Mouse (Mus musculus) megakaryocyte progenitor cell, adult 5-6 weeks (primary cell): ENCODE results near the gene Abca6. TPM values are rescaled to one million over a fixed set of nuclear protein-coding genes. Genes with fewer than 3 reads are reported as not detected.

Experiments
- ATAC-seq: replicated peaks from 2 replicates; pipeline ENCODE4 v1.8.0; 2016; ENCODE audit warnings: mild to moderate bottlenecking, moderate TSS enrichment, inconsistent platforms; ENCODE audit not compliant: poor library complexity
- total RNA-seq, 2 experiments: library from RNA; stranded (forward) in 1 of 2; stranded (reverse) in 1 of 2; fragments of 157-497, 149-512 nt in 1 of 2; fragments of 200-1000 nt in 1 of 2; gene quantifications; 2 replicates each; pipeline versions ENCODE4 v1.2.3 to v1.2.4; 2015 to 2017

Gene Abca6
- total RNA-seq (2015) (1.3 TPM in 1 of 2 replicates, not detected in the other), total RNA-seq (2017) (0.04 and 1.2 TPM in 2 replicates)

- ATAC-seq, result peak; percentile 90
Observed at GRCm38 (mm10) chr11:110251534-110251933, at the start of gene Abca6. TSS of gene Abca6 (minus strand) at chr11:110251776.

- ATAC-seq, result no peak
Observed at GRCm38 (mm10) chr11:110297917-110298533, 46.4 kb upstream of the Abca6 start.

DNA sequence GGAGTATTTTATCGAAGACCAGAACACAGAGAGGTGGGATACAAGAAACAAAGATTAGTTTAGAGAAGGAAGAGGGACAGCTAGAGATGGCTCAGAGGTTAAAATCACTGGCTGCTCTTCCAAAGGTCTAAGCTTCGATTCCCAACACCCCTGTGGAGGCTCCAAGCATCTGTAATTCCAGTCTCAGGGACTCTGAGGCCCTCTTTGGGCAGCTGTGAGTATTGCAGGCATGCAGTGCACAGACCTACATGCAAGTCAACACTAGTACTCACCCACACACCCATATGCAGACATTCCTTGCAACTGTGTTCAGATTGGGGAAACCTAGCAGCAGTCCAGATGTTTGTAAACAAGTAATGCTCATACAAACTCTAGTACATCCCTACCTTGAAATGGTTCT, 39.0 kb upstream of the Abca6 start:
- ATAC-seq, result peak; percentile 50; the same call in 1 of the 2 replicates

GRCm38 (mm10) chr11:110288423-110288822, 36.8 kb upstream of the Abca6 start:
- ATAC-seq, result no peak

GRCm38 (mm10) chr11:110287694-110288093, 36.1 kb upstream of the Abca6 start:
- ATAC-seq, result no peak

DNA sequence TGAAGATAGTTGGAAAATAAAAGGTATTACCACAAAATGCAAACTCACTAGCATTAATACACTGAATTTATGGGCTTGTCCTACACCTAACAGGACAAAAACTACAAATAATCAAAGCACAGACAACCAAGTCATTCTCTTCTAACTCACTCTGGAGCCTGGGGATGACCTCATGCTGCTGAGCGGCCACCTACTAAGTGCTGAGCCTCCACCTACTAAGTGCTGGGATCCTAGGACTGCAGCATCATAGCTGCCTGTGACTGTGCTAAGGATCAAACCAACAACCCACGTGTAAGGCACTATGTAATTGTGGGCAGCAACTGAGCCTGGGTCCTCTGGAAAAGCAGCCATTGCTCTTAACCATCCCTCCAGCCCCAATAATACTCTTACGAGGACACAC, 34.8 kb upstream of the Abca6 start:
- no peak for ATAC-seq

DNA sequence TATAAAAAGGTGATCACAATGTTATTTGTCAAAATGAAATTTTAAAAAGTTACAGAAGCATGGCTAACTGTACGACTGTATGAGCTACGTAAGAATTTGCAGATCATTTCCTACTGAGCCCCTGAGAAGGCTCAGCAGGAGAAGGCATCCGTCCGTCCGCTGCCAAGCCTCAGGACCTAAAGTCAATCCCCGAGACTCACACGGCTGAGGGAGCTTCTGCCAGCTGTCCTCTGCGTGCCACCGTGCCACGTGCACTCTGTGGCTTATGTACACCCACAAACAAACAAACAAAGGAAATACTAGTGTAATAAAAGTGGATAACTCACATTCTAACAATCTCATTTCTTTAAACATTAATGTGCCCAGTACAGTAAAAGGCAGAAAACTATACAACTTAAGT, 33.3 kb upstream of the Abca6 start:
- peak; percentile 77 for ATAC-seq

- ATAC-seq, result peak; percentile 75
Observed at GRCm38 (mm10) chr11:110284185-110284787, 32.7 kb upstream of the Abca6 start.

- no peak for ATAC-seq
Observed at GRCm38 (mm10) chr11:110274794-110275193, 23.2 kb upstream of the Abca6 start.

DNA sequence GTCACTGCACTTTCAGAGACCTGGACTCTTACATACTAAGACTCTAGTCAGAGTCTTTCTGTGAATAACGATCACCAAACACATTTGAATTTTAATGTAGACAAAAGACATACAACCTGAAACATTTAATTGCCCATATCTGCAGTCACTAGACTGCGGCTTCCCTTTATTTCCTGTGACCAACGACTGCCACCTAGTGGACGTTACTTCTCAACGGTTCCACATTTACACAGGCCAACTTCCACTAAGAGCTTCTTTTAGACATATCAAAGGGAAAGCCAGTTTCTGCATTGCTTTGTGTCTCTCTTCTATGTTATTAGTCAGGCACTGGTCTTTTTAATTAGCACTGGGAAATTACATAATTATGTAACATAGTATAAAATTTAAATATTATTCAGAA, 20.2 kb upstream of the Abca6 start:
- ATAC-seq, result peak; percentile 88

DNA sequence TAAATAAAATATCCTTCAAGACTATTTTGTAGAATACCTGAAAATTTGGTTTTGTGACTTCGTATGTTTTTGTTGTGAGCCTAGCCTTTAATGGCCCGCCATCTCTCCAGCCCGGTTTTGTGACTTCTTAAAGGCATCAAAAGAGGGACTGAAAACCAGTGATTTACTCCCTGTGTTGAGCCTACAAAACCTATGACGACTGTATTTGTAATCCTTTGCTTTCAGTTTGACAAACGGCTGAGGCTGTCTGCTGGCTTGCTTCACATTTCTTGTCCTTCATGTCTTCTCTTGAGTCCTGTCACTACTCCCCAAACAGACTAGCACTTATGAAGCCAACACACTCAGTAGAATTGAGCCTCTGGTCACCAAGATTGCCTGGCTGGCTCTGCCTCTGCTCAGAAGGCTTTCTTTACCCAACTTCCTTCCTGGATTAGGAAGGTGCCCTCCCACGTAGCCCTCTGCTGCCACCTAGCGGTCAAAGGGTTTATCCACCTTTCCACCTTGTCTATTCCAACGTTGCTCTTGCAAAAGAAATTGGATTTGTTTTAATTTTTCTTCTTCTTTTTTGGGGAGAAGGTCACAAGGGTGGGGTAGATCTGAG, 16.8 kb upstream of the Abca6 start:
- peak; percentile 97 for ATAC-seq

GRCm38 (mm10) chr11:110267232-110267631, 15.7 kb upstream of the Abca6 start:
- no peak for ATAC-seq

DNA sequence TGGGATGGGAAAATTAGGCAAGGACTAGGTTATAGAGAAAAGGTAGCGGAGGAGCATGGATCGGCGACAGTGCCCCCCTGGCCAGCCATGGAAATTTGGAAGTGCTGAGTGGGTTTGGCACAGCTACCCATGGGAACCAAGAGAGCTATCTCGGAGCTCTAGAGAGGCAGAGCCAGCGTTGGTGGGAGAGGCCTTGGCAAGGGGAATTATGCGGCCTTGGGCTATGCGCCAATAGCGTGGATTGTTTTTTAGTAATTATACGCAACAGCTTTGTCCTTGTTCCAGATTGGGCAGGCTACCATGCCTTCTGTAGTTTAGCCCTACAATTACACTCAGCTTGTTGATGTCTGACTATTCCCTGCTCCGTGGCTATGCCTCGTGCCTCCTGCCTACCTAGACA, 15.2 kb upstream of the Abca6 start:
- no peak for ATAC-seq

DNA sequence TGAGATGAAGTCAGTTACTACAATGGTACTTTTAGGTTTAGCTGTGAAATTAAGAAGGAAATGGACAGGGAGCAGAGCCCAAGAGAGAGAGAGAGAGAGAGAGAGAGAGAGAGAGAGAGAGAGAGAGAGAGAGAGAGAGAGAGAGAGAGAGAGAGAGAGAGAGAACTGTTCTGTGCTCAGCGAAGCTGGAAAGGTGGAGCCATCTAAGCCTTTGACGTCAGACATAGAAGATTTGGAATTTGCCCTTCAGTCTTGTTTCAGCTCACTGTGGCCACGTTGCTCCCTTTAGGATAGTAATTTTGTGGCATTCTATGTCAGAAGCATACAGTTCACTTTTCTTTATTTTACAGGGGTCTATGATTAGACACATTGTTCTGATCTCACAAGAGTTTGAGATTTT, 10.3 kb upstream of the Abca6 start:
- no peak for ATAC-seq

- no peak for ATAC-seq
Observed at GRCm38 (mm10) chr11:110257911-110258310, 6.3 kb upstream of the Abca6 start.

DNA sequence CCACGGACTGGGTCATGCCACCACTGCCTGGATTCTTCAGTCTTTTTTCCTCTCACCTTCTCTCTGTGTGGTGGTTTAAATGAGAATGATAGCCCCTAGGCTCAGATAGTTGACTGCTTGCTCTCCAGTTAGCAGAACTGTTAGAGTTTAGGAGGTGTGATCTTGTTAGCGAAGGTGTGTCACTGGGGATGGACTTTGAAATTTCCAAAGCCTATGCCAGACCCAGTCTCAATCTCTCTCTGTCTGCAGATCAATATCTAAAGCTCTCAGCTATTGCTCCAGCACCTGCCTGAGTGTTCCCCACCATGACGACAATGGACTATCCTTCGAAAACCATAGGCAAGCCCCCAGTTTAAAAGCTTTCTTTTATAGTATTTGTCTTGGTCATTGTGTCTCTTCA, 5.5 kb upstream of the Abca6 start:
- ATAC-seq, result no peak

DNA sequence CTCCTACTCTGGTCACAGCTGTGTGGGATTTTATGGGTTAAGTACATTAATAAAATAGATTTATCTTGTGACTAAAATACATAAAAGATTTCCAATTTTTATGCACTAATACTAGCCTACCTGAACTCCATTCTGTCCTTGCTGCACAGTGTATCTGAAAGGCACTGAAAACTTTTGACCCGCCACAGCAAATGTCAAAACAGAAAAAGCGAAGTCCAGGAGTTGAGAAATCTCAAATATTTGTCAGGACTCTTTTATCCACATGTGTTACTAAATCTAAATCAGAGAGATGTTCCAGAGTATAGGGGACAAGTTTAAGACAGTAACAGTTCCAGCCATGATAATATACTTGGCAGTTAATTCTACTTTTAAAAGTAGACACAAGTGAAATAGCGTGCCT, 680 bp upstream of the Abca6 start:
- no peak for ATAC-seq

DNA sequence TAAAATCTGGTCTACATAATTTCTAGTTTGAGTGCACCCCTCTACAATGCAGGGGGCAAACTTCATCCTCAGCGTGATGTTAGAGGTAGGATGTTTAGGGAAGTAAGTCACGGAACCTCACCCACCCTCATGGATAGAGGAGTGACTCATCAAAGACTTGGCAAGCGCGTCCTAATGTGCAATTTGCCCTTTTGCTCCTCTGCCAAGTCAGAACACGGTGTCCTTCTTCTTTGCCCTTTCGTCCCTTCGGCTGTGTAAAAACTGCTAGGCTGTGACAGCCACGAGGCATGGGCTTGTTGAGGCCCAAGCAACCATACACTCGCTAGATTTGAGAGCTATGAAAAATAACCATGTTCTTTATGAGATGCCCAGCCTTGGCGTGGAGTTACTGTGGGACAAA, 6.8 kb downstream of the Abca6 start:
- ATAC-seq, result no peak

DNA sequence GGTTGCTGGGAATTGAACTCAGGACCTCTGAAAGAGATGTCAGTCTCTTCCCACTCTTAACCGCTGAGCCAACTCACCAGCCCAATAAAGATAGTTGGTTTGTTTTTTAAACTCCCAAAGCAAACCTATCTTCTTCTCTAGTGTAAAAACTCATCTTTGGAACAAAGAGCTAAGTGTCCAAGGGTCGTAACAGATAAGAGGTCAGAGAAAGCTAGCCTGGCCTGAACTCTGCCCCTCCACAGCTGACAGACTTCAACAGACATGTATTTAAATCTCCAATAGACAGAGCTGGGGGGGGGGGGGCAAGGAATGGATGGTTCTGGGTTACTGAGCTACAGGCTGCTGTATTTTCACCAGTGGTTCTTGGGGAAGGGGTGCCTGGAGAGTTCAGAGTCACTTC, 14.1 kb downstream of the Abca6 start:
- ATAC-seq, result 0 out of 2 replicates have a peak, but pooled peaks have one; percentile 20

GRCm38 (mm10) chr11:110232975-110233374, 18.6 kb downstream of the Abca6 start:
- no peak for ATAC-seq

DNA sequence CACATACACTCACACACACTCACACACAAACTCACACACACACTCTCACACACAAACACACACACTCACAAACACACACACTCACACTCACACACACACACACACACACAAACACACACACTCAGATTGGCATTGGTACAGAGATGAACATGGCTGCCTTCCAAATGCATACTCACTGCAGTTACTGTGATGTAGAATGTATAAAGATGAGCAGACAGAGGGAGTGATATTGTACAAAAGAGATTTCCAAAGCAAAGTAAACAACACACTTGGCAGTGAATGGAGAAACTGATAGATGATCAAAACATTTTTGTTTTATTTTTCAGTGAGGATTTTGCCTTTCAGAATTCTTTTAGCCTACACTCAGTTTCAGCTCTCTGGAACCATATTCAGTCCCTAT, 34.5 kb downstream of the Abca6 start:
- no peak for ATAC-seq

DNA sequence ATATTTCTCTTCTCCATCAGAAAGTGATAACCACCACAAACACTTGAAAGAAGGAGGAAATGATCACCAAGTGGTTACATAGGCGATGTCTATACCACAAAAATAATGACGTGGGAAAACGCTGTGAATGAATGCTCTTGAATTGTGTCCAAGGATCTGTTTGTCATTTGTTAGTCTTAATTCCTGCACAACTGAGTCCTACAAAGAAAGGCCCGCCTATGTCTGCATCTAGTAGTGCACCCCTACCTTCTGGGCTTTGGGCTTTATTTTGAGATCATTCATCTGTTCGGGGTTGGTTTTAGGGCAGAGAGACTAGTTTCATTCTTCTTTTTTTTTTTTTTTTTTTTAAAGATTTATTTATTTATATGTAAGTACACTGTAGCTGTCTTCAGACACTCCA, 47.6 kb downstream of the Abca6 start:
- no peak for ATAC-seq
